Mouse (Mus musculus) midbrain, postnatal 0 days (tissue): ENCODE measurements around the gene 4833420G17Rik. TPM values are rescaled to one million over a fixed set of nuclear protein-coding genes. Genes with fewer than 3 reads are reported as not detected.

Source experiments
- ATAC-seq: fragments of 200-750 bp; cut with Nextera tagmentation; 2 replicates; pipeline ENCODE4 v1.8.0; 2017; ENCODE audit warnings: moderate number of reproducible peaks, mild to moderate bottlenecking, moderate TSS enrichment, moderate library complexity; ENCODE audit not compliant: low FRiP score
- DNase-seq: peaks from one replicate; pipeline ENCODE4 v3.0.0-alpha.2; 2015; ENCODE audit warnings: low spot score
- H3K27ac ChIP-seq: fragments of 300-500 bp; sonication (generic); 2 replicates; pipeline ENCODE4 v1.5.1; 2014; ENCODE audit warnings: low read depth, mild to moderate bottlenecking, low read length, mixed read lengths
- H3K27me3 ChIP-seq: fragments of 300-500 bp; sonication (generic); 2 replicates; pipeline ENCODE4 v1.6.1; 2014; ENCODE audit warnings: low read length, control low read depth, mixed read lengths; ENCODE audit not compliant: insufficient read depth
- H3K36me3 ChIP-seq: fragments of 300-500 bp; sonication (generic); 2 replicates; pipeline ENCODE4 v1.6.1; 2014; ENCODE audit warnings: low read length, control low read depth, mixed read lengths; ENCODE audit not compliant: insufficient read depth
- H3K4me1 ChIP-seq: fragments of 300-500 bp; sonication (generic); 2 replicates; pipeline ENCODE4 v1.6.1; 2014; ENCODE audit warnings: mild to moderate bottlenecking, control low read depth, antibody characterized with exemption, low read length, mixed read lengths; ENCODE audit not compliant: insufficient read depth
- H3K4me2 ChIP-seq: fragments of 300-500 bp; sonication (generic); 2 replicates; pipeline ENCODE4 v1.6.1; 2014; ENCODE audit warnings: low read depth, mild to moderate bottlenecking, low read length, mixed read lengths; ENCODE audit not compliant: poor library complexity, severe bottlenecking
- H3K4me3 ChIP-seq: fragments of 300-500 bp; sonication (generic); 2 replicates; pipeline ENCODE4 v1.5.1; 2014; ENCODE audit warnings: low read depth, mild to moderate bottlenecking, low read length, moderate library complexity
- H3K9ac ChIP-seq: fragments of 300-500 bp; sonication (generic); replicated peaks from 2 replicates; pipeline ENCODE4 v1.6.1; 2014; ENCODE audit warnings: mild to moderate bottlenecking, low read length, moderate library complexity, mixed read lengths; ENCODE audit not compliant: poor library complexity, severe bottlenecking
- H3K9me3 ChIP-seq: fragments of 300-500 bp; sonication (generic); 2 replicates; pipeline ENCODE4 v1.6.1; 2016; ENCODE audit warnings: low read length, control low read depth
- CTCF ChIP-seq: IDR thresholded peaks from 2 replicates; pipeline ENCODE4 v1.5.1; 2016; ENCODE audit warnings: antibody characterized with exemption, mild to moderate bottlenecking
- WGBS: fragments of 180-500 bp; shearing (Covaris S2); extraction: QIAGEN DNeasy Blood & Tissue Kit; methylation state at CpG from one replicate; pipeline ENCODE4 v1.1.7; 2014; 5-methylcytosine and 5-hydroxymethylcytosine counted together
- polyA plus RNA-seq: library from polyadenylated mRNA; unstranded; fragments of >200 nt; fragmentation: Nextera tagmentation; extraction: Ambion mirVana; gene quantifications from 2 replicates; pipeline ENCODE4 v1.2.1, GENCODE M21; 2015
- total RNA-seq: library from RNA; depleted of rRNA; stranded (reverse); fragments of >200 nt; gene quantifications from 2 replicates; pipeline ENCODE4 v1.2.3, GENCODE M21; 2014; rRNA removed

The 4833420G17Rik gene
- total RNA-seq: 58.5 and 79.7 TPM in 2 replicates
- 57.5 and 60.6 TPM in 2 replicates for polyA plus RNA-seq

GRCm38 (mm10) chr13:119462596-119463560 lies at the start of gene 4833420G17Rik:
Gene 4833420G17Rik (plus strand): TSS chr13:119462768.
- ATAC-seq (peak; percentile 97), DNase-seq (peak; percentile 96)
- Histone ChIP-seq H3K27ac (peak within 1 kb of the TSS; percentile 87), H3K27me3 (no peaks in the 10 kb centered on the region), H3K4me1 (peaks cover 4% of the 10 kb centered on the region; the same call in 1 of the 2 replicates), H3K9me3 (no peaks in the 10 kb centered on the region), H3K4me2 (peak within 1 kb of the TSS; percentile 66), H3K36me3 (peaks cover 25% of the 10 kb centered on the region), H3K9ac (peak within 1 kb of the TSS; percentile 72), H3K4me3 (peak within 1 kb of the TSS; percentile 69)
- under 1% methylated on average over 57 of the region's 57 CpGs for WGBS
- no peak for TF ChIP-seq CTCF

GRCm38 (mm10) chr13:119413026-119413425 lies 49.5 kb upstream of the 4833420G17Rik start:
- H3K9ac ChIP-seq: no peak overlapping the region
- WGBS: 21% methylated on average over 2 of the region's 2 CpGs
- peaks cover 3% of the 10 kb centered on the region; the same call in 1 of the 2 replicates for H3K4me1 ChIP-seq
- H3K9me3 ChIP-seq: no peaks in the 10 kb centered on the region
- DNase-seq: no peak
- H3K27me3 ChIP-seq: no peaks in the 10 kb centered on the region
- H3K4me2 ChIP-seq: no peak overlapping the region
- no peak for TF ChIP-seq CTCF
- no peak overlapping the region for H3K4me3 ChIP-seq
- no peaks in the 10 kb centered on the region for H3K36me3 ChIP-seq
- no peak overlapping the region for H3K27ac ChIP-seq
- ATAC-seq: no peak

GRCm38 (mm10) chr13:119418479-119418878 lies 44.1 kb upstream of the 4833420G17Rik start:
- ATAC-seq: no peak

GRCm38 (mm10) chr13:119430164-119430563 lies 32.4 kb upstream of the 4833420G17Rik start:
- ATAC-seq (no peak), DNase-seq (peak; percentile 26)
- H3K4me3 ChIP-seq: peak overlapping the region; percentile 97
- H3K9me3 ChIP-seq: no peaks in the 10 kb centered on the region
- WGBS: 13% methylated on average over 8 of the region's 8 CpGs
- H3K27me3 ChIP-seq: no peaks in the 10 kb centered on the region
- peak overlapping the region; percentile 96; the same call in 1 of the 2 replicates for H3K27ac ChIP-seq
- 0 out of 2 replicates have a peak, but pooled peaks cover 3% of the 10 kb centered on the region for H3K4me1 ChIP-seq
- peak overlapping the region; percentile 74 for H3K4me2 ChIP-seq
- TF ChIP-seq CTCF: peak; percentile 23; the same call in 1 of the 2 replicates
- H3K36me3 ChIP-seq: no peaks in the 10 kb centered on the region
- no peak overlapping the region for H3K9ac ChIP-seq

More at GRCm38 (mm10) chr13:119418479-119418878, 44.1 kb upstream of the 4833420G17Rik start:
- Histone ChIP-seq H3K36me3 (no peaks in the 10 kb centered on the region), H3K27me3 (no peaks in the 10 kb centered on the region), H3K4me2 (no peak overlapping the region), H3K4me1 (no peaks in the 10 kb centered on the region), H3K27ac (no peak overlapping the region), H3K4me3 (no peak overlapping the region), H3K9ac (no peak overlapping the region), H3K9me3 (no peaks in the 10 kb centered on the region)
- 88% methylated on average over 3 of the region's 3 CpGs for WGBS
- no peak for TF ChIP-seq CTCF
- DNase-seq: no peak

GRCm38 (mm10) chr13:119432041-119432440 lies 30.5 kb upstream of the 4833420G17Rik start:
- H3K36me3 ChIP-seq: no peaks in the 10 kb centered on the region
- H3K4me1 ChIP-seq: 0 out of 2 replicates have a peak, but pooled peaks cover 3% of the 10 kb centered on the region
- H3K27me3 ChIP-seq: no peaks in the 10 kb centered on the region
- no peak overlapping the region for H3K4me3 ChIP-seq
- TF ChIP-seq CTCF: no peak
- no peaks in the 10 kb centered on the region for H3K9me3 ChIP-seq
- ATAC-seq: no peak
- 82% methylated on average over 1 of the region's 1 CpGs for WGBS
- H3K9ac ChIP-seq: no peak overlapping the region
- no peak overlapping the region for H3K27ac ChIP-seq
- DNase-seq: no peak
- no peak overlapping the region for H3K4me2 ChIP-seq

GRCm38 (mm10) chr13:119434359-119434758 lies 28.2 kb upstream of the 4833420G17Rik start:
- Histone ChIP-seq H3K27me3 (no peaks in the 10 kb centered on the region), H3K27ac (no peak overlapping the region), H3K4me3 (no peak overlapping the region), H3K4me2 (no peak overlapping the region), H3K9ac (no peak overlapping the region), H3K9me3 (no peaks in the 10 kb centered on the region), H3K4me1 (0 out of 2 replicates have a peak, but pooled peaks cover 3% of the 10 kb centered on the region), H3K36me3 (peaks cover 10% of the 10 kb centered on the region; the same call in 1 of the 2 replicates)
- WGBS: 93% methylated on average over 7 of the region's 7 CpGs
- DNase-seq (no peak), ATAC-seq (no peak)
- TF ChIP-seq CTCF: no peak
